Mouse (Mus musculus): ENCODE data around the gene Abtb2. TPM values are rescaled to one million over a fixed set of nuclear protein-coding genes. Genes with fewer than 3 reads are reported as not detected.
A peak's percentile ranks its signal among the peaks of the same experiment; 100 is the strongest.

Abtb2 gene
- polyA plus RNA-seq, 1 experiment from 2014 or later = 1.9 TPM

DNA sequence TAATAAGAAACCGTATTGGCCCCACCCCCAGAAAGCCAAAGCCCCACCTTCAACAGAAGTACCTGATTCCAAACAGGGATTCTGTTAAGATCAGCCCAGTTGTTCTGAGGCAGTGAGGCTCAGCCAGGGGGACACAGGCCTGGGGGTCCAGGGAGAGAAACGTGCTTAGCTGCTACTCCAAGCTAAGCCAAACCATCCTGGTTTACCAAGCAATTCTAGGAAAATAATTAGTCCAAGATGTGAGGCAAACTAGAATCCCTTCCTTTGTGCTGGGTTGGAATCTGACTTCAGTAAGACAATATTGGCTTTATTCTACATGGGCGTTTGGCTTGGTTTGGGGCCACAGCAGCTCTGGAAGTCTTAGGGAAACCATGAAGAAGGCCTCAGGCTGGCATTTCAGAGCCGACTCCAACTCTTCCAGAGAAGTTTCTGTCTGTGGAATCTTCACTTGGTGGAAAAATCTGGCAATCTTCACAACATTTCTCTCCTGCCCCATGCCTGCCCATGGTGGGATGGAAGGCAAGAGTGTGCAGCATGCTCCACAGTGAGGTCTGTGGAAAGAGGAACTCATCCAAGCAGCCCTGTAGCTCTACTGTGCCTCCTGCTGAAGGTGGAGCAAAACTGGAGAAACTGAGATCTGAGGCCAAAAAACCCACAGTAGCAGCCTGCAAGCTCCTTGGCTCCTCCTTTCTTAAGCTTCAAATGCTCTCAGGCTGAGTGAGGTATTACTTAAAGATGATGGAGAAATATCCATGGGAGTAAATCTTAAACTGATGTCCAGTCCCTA, 128.9 kb downstream of the Abtb2 start:
- no peaks in the 10 kb centered on the region for H3K36me3 ChIP-seq
- DNase-seq (no peak), ATAC-seq (ENCODE audit: low read depth) (no peak)
- H3K27me3 ChIP-seq = no peaks in the 10 kb centered on the region
- H3K4me2 ChIP-seq = no peak overlapping the region
- no peak overlapping the region for H3K9ac ChIP-seq
- H3K27ac ChIP-seq = no peak overlapping the region
- no peaks in the 10 kb centered on the region for H3K4me1 ChIP-seq (replicated peaks)
- no peak overlapping the region for H3K4me3 ChIP-seq (replicated peaks)
- no peaks in the 10 kb centered on the region for H3K9me3 ChIP-seq (replicated peaks)
- 57% methylated on average over 4 of the region's 4 CpGs for WGBS (ENCODE audit: insufficient replicate concordance)

- 52% methylated on average over 3 of the region's 3 CpGs for WGBS (ENCODE audit: insufficient replicate concordance)
- H3K27me3 ChIP-seq = no peaks in the 10 kb centered on the region
- no peaks in the 10 kb centered on the region for H3K36me3 ChIP-seq
- H3K9ac ChIP-seq = no peak overlapping the region
- ATAC-seq (ENCODE audit: low read depth) (no peak), DNase-seq (no peak)
- no peak overlapping the region for H3K27ac ChIP-seq
- H3K4me3 ChIP-seq (replicated peaks) = no peak overlapping the region
- no peaks in the 10 kb centered on the region for H3K9me3 ChIP-seq (replicated peaks)
- H3K4me1 ChIP-seq (replicated peaks) = no peaks in the 10 kb centered on the region
- H3K4me2 ChIP-seq = no peak overlapping the region
Observed at GRCm38 (mm10) chr2:103696177-103696576, 130.1 kb downstream of the Abtb2 start.

DNA sequence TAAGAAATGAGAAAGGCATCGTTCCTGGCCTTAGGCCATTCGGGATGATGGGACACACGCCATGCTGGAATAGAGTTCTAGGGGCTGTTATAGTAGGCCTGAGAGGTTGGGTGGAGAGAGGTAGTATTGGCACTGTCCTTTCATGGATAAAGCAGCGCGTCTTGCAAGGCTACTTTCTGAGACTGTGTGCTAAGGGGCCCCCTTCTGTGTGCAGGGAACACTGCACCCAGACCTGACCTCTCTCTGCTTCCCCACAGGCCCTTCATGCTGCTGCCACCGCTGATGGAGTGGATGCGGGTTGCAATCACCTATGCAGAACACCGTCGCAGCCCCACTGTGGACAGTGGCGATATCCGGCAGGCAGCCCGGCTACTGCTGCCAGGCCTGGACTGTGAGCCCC, 134.4 kb downstream of the Abtb2 start:
- Histone ChIP-seq H3K4me1 (replicated peaks) (peaks cover 6% of the 10 kb centered on the region; the same call in 1 of the 2 replicates), H3K4me2 (no peak overlapping the region), H3K4me3 (replicated peaks) (no peak overlapping the region), H3K9ac (no peak overlapping the region), H3K9me3 (replicated peaks) (no peaks in the 10 kb centered on the region), H3K36me3 (no peaks in the 10 kb centered on the region), H3K27ac (no peak overlapping the region), H3K27me3 (no peaks in the 10 kb centered on the region)
- DNase-seq (no peak), ATAC-seq (ENCODE audit: low read depth) (no peak)
- 70% methylated on average over 12 of the region's 12 CpGs for WGBS (ENCODE audit: insufficient replicate concordance)

DNA sequence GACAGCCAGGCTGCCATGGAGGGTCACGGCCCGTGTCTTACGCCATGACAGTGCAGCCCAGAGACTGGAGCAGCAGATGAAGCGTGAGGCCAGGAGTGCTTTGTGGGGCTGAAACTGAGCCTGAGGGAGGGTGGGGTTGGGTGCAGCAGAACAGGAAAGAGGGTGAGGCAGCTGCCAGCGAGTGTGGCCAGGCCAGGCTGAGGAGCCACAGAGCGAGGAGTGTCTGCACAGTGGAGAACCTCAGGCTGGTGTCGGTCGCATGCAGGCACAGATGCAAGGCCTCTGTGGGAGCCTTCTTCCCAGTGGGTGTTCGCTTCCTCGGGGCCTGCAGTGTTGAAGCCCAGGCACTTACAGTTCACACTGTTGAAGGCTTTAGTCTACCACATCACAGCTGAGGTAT, 137.2 kb downstream of the Abtb2 start:
- Histone ChIP-seq H3K27me3 (no peaks in the 10 kb centered on the region), H3K4me2 (no peak overlapping the region), H3K36me3 (0 out of 2 replicates have a peak, but pooled peaks cover 4% of the 10 kb centered on the region), H3K9me3 (replicated peaks) (no peaks in the 10 kb centered on the region), H3K9ac (no peak overlapping the region), H3K4me3 (replicated peaks) (no peak overlapping the region), H3K27ac (no peak overlapping the region), H3K4me1 (replicated peaks) (peaks cover 30% of the 10 kb centered on the region)
- ATAC-seq (ENCODE audit: low read depth) (no peak), DNase-seq (no peak)
- 63% methylated on average over 10 of the region's 10 CpGs for WGBS (ENCODE audit: insufficient replicate concordance)

DNA sequence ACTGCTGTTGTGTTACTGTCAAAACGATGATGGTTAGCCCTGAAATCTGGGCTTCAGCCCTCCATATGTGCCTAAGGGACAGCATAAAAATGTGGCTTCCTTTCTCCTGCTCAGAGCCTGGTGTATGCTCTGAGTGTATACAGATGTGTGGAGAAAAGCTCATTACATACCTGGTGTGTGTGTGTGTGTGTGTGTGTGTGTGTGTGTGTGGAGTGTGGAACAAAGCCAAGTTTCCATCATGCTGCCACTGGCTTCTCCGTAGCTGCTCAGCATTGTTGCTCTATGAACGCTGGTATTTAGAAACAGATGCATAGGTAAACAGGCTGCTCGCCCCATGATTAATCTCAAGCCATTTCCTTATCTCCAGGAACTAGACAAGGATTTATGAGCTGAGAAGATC, 137.8 kb downstream of the Abtb2 start:
- Histone ChIP-seq H3K4me3 (replicated peaks) (no peak overlapping the region), H3K4me1 (replicated peaks) (peaks cover 30% of the 10 kb centered on the region), H3K36me3 (0 out of 2 replicates have a peak, but pooled peaks cover 4% of the 10 kb centered on the region), H3K4me2 (no peak overlapping the region), H3K9ac (no peak overlapping the region), H3K9me3 (replicated peaks) (no peaks in the 10 kb centered on the region), H3K27me3 (no peaks in the 10 kb centered on the region), H3K27ac (no peak overlapping the region)
- no peak for DNase-seq
- no peak for ATAC-seq (ENCODE audit: low read depth)
- 52% methylated on average over 4 of the region's 4 CpGs for WGBS (ENCODE audit: insufficient replicate concordance)

DNA sequence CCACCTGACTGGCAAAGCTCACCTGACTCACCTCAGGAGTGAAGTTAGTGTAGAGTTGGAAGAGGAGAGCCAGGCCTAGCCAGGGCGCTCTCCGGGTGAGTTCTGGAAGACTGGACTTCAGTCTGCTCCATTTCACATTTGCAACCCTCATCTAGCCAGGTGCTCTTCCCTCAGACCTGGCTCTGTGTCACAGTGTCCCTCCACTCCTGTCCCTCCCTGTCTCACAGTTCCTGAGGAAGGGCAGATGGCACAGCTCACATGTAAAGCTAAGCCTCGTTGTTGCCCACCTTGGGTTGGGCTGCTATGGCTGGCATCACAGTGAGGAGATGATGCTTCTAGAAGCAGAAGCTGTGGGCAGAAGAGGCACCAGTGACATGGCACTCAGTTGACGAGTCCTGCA, 139.7 kb downstream of the Abtb2 start:
- Histone ChIP-seq H3K4me3 (replicated peaks) (no peak overlapping the region), H3K4me1 (replicated peaks) (peaks cover 30% of the 10 kb centered on the region), H3K36me3 (peaks cover 7% of the 10 kb centered on the region; the same call in 1 of the 2 replicates), H3K27ac (no peak overlapping the region), H3K9ac (no peak overlapping the region), H3K9me3 (replicated peaks) (no peaks in the 10 kb centered on the region), H3K27me3 (no peaks in the 10 kb centered on the region), H3K4me2 (no peak overlapping the region)
- 86% methylated on average over 4 of the region's 4 CpGs for WGBS (ENCODE audit: insufficient replicate concordance)
- ATAC-seq (ENCODE audit: low read depth) = no peak
- DNase-seq = no peak

DNA sequence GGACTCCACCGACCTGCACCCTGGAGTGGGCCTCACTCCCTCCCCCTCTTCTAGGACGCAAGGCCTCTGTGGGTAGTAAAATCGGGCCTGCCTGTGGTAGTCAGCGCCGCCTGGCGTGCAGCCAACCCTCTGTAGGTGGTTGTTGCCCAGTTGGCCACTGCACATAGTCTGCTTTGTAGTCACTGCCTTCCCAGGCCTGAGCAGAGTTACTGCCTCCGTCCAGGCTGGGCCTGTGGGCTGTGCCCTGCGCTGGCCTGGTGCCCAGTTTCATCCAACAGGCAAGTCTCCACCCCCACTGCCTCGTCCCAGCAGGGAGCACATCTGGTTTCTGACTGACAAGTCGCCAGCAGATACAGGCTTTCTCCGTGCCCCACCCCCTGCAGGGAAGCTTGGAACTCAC, 140.1 kb downstream of the Abtb2 start:
- WGBS (ENCODE audit: insufficient replicate concordance) = 52% methylated on average over 11 of the region's 11 CpGs
- H3K9ac ChIP-seq = no peak overlapping the region
- no peak overlapping the region for H3K4me3 ChIP-seq (replicated peaks)
- H3K36me3 ChIP-seq = peaks cover 7% of the 10 kb centered on the region
- no peak overlapping the region for H3K27ac ChIP-seq
- peaks cover 30% of the 10 kb centered on the region for H3K4me1 ChIP-seq (replicated peaks)
- ATAC-seq (ENCODE audit: low read depth) (peak; percentile 19; the same call in 1 of the 2 replicates), DNase-seq (no peak)
- no peak overlapping the region for H3K4me2 ChIP-seq
- H3K9me3 ChIP-seq (replicated peaks) = no peaks in the 10 kb centered on the region
- no peaks in the 10 kb centered on the region for H3K27me3 ChIP-seq

DNA sequence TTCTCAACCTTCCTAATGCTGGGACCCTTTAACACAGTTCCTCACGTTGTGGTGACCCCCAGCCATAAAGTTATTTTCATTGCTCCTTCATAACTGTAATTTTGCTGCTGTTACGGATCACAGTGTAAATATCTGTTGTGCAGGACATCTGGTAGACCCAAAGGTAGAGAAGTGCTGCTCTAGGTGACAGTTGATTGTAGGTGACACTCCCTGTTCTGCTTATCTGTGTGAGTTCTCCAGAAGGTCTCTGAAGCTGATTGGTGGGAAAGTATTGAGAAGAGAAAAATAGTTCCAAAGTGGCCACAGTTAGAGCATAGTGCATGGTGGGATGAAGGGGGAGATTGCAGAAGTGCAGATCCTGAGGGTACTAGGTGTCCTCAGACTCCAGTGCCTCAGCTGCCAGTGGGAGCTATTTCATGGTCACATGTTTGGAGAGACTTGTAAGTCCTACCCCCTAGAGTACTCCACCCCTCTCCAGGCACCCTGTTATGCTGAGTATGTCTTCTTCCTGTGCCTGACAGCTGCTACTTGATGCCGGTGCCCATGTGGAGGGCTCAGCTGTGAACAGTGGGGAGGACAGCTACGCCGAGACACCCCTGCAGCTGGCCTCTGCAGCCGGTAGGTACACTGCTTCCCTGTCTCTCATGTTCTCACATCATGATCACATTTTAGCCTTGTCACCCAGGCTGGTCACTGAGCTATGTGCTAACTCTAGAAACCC, 141.1 kb downstream of the Abtb2 start:
- Histone ChIP-seq H3K27me3 (no peaks in the 10 kb centered on the region), H3K4me3 (replicated peaks) (no peak overlapping the region), H3K4me2 (no peak overlapping the region), H3K27ac (no peak overlapping the region; the same call in 1 of the 2 replicates), H3K36me3 (peaks cover 14% of the 10 kb centered on the region), H3K9me3 (replicated peaks) (no peaks in the 10 kb centered on the region), H3K9ac (no peak overlapping the region), H3K4me1 (replicated peaks) (peaks cover 30% of the 10 kb centered on the region)
- DNase-seq = peak; percentile 20
- peak; percentile 73 for ATAC-seq (ENCODE audit: low read depth)
- WGBS (ENCODE audit: insufficient replicate concordance) = 47% methylated on average over 6 of the region's 6 CpGs

DNA sequence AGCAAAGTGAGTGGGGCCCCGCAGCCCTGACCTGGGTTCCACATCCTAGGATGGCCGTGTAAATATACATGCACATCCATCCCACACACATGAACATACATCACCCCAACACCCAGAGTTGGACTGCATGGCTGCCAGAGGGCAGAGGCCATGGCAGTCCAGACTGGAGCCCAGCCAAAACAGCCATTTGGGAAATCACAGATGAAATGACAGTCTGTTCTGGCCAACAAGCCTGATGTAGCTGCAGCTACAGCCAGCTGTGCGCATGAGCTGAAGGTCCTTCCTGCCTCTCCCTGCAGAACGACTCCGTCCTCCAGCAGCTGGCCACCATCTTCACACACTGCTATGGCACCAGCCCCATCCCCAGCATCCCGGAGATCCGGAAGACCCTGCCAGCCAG, 144.7 kb downstream of the Abtb2 start:
- Histone ChIP-seq H3K27ac (no peak overlapping the region), H3K27me3 (no peaks in the 10 kb centered on the region), H3K4me3 (replicated peaks) (no peak overlapping the region), H3K36me3 (peaks cover 16% of the 10 kb centered on the region), H3K4me1 (replicated peaks) (peaks cover 34% of the 10 kb centered on the region), H3K4me2 (no peak overlapping the region), H3K9me3 (replicated peaks) (no peaks in the 10 kb centered on the region), H3K9ac (no peak overlapping the region)
- ATAC-seq (ENCODE audit: low read depth) (no peak), DNase-seq (no peak)
- 78% methylated on average over 7 of the region's 7 CpGs for WGBS (ENCODE audit: insufficient replicate concordance)

GRCm38 (mm10) chr2:103713831-103714230, 147.7 kb downstream of the Abtb2 start:
- Histone ChIP-seq H3K9ac (no peak overlapping the region), H3K4me2 (no peak overlapping the region), H3K4me3 (replicated peaks) (no peak overlapping the region), H3K36me3 (peaks cover 19% of the 10 kb centered on the region), H3K9me3 (replicated peaks) (no peaks in the 10 kb centered on the region), H3K27ac (peak overlapping the region; percentile 37), H3K4me1 (replicated peaks) (peaks cover 27% of the 10 kb centered on the region), H3K27me3 (no peaks in the 10 kb centered on the region)
- WGBS (ENCODE audit: insufficient replicate concordance) = 73% methylated on average over 7 of the region's 7 CpGs
- DNase-seq = no peak
- peak; percentile 60 for ATAC-seq (ENCODE audit: low read depth)

DNA sequence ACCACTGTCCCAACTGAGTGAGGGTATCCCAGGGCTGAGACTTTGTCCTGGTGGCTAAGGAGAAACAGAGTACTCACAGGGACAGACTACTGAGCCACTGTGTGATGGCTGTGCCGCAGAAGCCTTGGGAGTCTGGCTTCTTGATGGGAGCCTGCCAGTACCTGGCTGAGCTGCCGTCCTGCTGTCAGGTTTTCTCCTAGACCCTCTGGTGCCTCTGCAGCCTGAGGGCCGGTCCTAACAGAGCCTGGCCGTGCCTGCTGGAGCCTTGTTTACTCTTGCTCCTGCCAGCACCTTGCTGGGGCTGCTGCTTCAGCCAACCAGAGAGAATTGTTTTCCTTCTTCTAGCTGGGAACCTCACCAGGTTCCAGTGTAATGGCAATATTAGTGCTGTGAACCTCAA, 148.3 kb downstream of the Abtb2 start:
- Histone ChIP-seq H3K4me2 (no peak overlapping the region), H3K4me3 (replicated peaks) (no peak overlapping the region), H3K36me3 (peaks cover 24% of the 10 kb centered on the region), H3K4me1 (replicated peaks) (peaks cover 27% of the 10 kb centered on the region), H3K9ac (no peak overlapping the region), H3K27ac (peak overlapping the region; percentile 37), H3K9me3 (replicated peaks) (no peaks in the 10 kb centered on the region), H3K27me3 (no peaks in the 10 kb centered on the region)
- no peak for DNase-seq
- no peak for ATAC-seq (ENCODE audit: low read depth)
- 59% methylated on average over 4 of the region's 4 CpGs for WGBS (ENCODE audit: insufficient replicate concordance)

Data from liver, embryonic 13.5 days (tissue).